Mouse (Mus musculus): ENCODE measurements around the gene Gbp5. TPM values are rescaled to one million over a fixed set of nuclear protein-coding genes. Genes with fewer than 3 reads are reported as not detected.

Gbp5 gene
- 0.19 and 0.21 TPM in 2 replicates for polyA plus RNA-seq (2015; fragmentation: Nextera tagmentation; extraction: Ambion mirVana)

- Histone ChIP-seq H3K9me3 (replicated peaks; ENCODE audit: control insufficient read depth, low read length) (no peaks in the 10 kb centered on the region), H3K27me3 (ENCODE audit: control insufficient read depth, insufficient read depth, low read length) (no peaks in the 10 kb centered on the region), H3K4me2 (ENCODE audit: low read depth, low read length) (no peak within 1 kb of the TSS; the same call in 1 of the 2 replicates), H3K4me3 (ENCODE audit: low read length) (no peak within 1 kb of the TSS), H3K9ac (ENCODE audit: low read length) (no peak within 1 kb of the TSS), H3K27ac (ENCODE audit: low read length) (peak within 1 kb of the TSS; percentile 22; the same call in 1 of the 2 replicates), H3K4me1 (ENCODE audit: control insufficient read depth, insufficient read depth, low read length) (peaks cover 6% of the 10 kb centered on the region; the same call in 1 of the 2 replicates), H3K36me3 (ENCODE audit: control insufficient read depth, insufficient read depth) (no peaks in the 10 kb centered on the region)
- WGBS = 47% methylated on average over 6 of the region's 6 CpGs
- peak; percentile 59 for ATAC-seq (replicated peaks; ENCODE audit: extremely low read depth, insufficient read depth, low FRiP score)
Observed at GRCm38 (mm10) chr3:142493536-142494061, at the start of gene Gbp5. Gene Gbp5 (plus strand): TSS chr3:142493978.

- no peak overlapping the region for H3K4me2 ChIP-seq (ENCODE audit: low read depth, low read length)
- no peak for ATAC-seq (replicated peaks; ENCODE audit: extremely low read depth, insufficient read depth, low FRiP score)
- no peak overlapping the region for H3K27ac ChIP-seq (ENCODE audit: low read length)
- no peaks in the 10 kb centered on the region for H3K27me3 ChIP-seq (ENCODE audit: control insufficient read depth, insufficient read depth, low read length)
- H3K9me3 ChIP-seq (replicated peaks; ENCODE audit: control insufficient read depth, low read length) = no peaks in the 10 kb centered on the region
- 69% methylated on average over 7 of the region's 7 CpGs for WGBS
- H3K4me3 ChIP-seq (ENCODE audit: low read length) = no peak overlapping the region
- peaks cover 8% of the 10 kb centered on the region; the same call in 1 of the 2 replicates for H3K4me1 ChIP-seq (ENCODE audit: control insufficient read depth, insufficient read depth, low read length)
- no peaks in the 10 kb centered on the region for H3K36me3 ChIP-seq (ENCODE audit: control insufficient read depth, insufficient read depth)
- no peak overlapping the region for H3K9ac ChIP-seq (ENCODE audit: low read length)
Observed at GRCm38 (mm10) chr3:142454198-142454597, 39.6 kb upstream of the Gbp5 start.

DNA sequence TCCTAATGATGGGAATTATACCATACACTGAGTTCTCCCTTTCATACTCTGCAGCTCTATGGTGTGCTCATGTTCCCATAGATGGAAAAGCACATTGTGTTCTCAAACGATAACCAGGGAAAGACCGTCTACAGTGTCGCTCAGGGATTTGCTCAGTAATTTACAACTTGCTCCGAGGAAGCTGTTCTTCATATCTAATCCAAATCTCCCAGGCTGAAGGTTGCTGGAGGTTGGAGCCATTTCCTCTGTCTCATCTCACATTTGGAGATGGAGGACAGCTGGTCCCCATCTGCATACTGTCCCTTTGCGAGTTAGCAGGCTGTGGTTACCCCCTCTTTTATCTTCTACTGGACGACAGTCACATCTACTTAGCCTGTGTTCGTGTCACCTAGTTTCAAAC lies 34.5 kb upstream of the Gbp5 start:
- ATAC-seq (replicated peaks; ENCODE audit: extremely low read depth, insufficient read depth, low FRiP score) = no peak
- H3K9ac ChIP-seq (ENCODE audit: low read length) = no peak overlapping the region
- H3K4me3 ChIP-seq (ENCODE audit: low read length) = no peak overlapping the region
- H3K36me3 ChIP-seq (ENCODE audit: control insufficient read depth, insufficient read depth) = no peaks in the 10 kb centered on the region
- H3K9me3 ChIP-seq (replicated peaks; ENCODE audit: control insufficient read depth, low read length) = no peaks in the 10 kb centered on the region
- no peak overlapping the region for H3K27ac ChIP-seq (ENCODE audit: low read length)
- WGBS = 56% methylated on average over 7 of the region's 7 CpGs
- no peaks in the 10 kb centered on the region for H3K4me1 ChIP-seq (ENCODE audit: control insufficient read depth, insufficient read depth, low read length)
- H3K4me2 ChIP-seq (ENCODE audit: low read depth, low read length) = no peak overlapping the region
- H3K27me3 ChIP-seq (ENCODE audit: control insufficient read depth, insufficient read depth, low read length) = no peaks in the 10 kb centered on the region

DNA sequence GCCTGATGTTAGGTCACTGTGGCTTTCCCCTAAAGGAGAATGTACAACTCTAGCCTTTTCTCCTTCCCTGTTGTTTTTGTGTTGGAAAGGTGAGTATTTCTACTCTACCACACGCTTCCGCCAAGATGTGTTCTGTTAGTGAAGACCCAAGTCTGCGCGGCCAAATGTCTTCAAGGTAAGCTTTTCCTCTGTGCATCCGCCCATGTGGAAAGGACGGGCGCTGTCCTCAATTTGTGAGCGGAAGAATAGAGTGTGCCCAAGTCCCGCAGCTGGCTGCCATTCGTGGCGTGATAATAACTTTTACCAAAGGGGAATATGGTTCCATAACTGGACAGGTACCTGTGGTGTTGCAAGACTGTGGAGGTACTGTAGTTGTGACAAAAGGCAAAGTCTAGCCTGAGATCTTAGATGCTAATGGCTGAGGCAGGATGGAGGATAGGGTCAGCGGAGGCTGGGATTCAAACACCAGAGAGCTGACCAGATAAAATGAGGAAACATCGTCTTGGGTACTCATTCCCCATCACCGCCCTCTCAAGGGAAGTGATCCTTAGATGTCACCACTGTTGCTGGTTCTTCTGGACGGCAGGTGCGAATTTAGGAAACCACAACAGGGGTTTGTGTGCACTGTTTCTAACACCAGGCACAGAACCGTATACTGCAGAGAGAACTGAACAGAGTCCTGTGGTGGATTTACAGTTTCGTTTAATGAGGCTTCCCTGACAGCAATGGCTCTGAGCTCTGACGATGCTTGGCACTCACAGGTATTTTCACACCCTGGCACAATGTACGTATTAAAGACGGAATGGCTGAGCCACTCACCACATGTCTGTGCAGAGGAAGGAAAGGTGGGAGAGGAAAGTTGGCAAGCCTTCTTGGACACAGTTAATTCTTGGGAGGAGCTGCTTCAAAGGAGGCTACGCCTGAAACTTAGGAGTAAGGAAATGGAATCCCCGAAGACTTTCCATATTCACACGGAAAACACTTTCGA lies 30.7 kb upstream of the Gbp5 start:
- Histone ChIP-seq H3K4me3 (ENCODE audit: low read length) (no peak overlapping the region), H3K9me3 (replicated peaks; ENCODE audit: control insufficient read depth, low read length) (no peaks in the 10 kb centered on the region), H3K4me2 (ENCODE audit: low read depth, low read length) (no peak overlapping the region), H3K27ac (ENCODE audit: low read length) (no peak overlapping the region), H3K9ac (ENCODE audit: low read length) (no peak overlapping the region), H3K36me3 (ENCODE audit: control insufficient read depth, insufficient read depth) (no peaks in the 10 kb centered on the region), H3K27me3 (ENCODE audit: control insufficient read depth, insufficient read depth, low read length) (no peaks in the 10 kb centered on the region), H3K4me1 (ENCODE audit: control insufficient read depth, insufficient read depth, low read length) (no peaks in the 10 kb centered on the region)
- no peak for ATAC-seq (replicated peaks; ENCODE audit: extremely low read depth, insufficient read depth, low FRiP score)
- 85% methylated on average over 25 of the region's 25 CpGs for WGBS

DNA sequence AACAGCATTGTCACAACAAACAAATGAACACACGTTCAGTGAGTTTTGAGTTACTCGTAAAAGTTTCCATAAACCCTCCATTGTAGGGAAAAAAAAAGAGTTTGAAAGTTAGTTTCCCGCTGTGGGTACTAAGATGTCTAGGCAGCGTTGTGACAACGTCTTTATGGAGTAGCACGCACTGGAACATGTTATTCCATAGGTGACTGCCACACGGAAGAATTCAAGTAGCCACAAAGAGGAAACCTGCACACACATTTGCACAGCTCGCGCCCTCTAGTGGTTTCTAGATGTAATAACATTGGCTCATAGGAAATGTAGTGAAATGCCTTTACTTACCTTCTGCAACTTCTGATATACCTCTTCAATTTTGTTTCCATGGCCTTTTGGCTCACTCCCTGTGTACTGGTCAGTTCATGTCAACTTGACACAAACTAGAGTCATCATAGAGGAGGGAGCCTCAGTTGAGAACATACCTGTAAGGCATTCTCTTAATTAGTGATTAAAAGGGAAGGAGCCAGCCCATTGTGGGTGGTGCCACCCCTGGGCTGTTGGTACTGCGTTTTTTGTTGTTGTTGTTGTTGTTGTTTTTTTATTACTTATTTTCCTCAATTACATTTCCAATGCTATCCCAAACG lies 19.3 kb upstream of the Gbp5 start:
- H3K27me3 ChIP-seq (ENCODE audit: control insufficient read depth, insufficient read depth, low read length) = no peaks in the 10 kb centered on the region
- peak overlapping the region; percentile 14; the same call in 1 of the 2 replicates for H3K9ac ChIP-seq (ENCODE audit: low read length)

DNA sequence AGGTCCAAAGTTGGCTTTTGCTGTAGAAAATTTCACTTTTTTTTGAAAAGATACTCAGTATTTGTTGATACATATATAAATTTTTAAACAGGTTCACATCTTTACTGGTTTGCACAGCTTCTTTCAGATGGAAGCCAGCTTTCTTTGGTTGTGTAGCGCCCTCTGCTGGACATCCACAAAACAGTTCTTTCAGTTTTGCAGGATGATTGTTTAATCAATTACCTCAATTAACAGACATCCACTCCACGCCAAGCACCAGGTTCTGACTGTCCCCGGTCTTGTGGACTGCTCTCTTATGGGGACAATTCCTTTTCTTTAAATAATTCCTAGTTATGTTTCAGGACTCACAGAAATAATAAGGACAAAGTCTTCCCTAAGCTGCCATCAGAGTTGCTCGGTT lies 17.9 kb upstream of the Gbp5 start:
- H3K27me3 ChIP-seq (ENCODE audit: control insufficient read depth, insufficient read depth, low read length) = no peaks in the 10 kb centered on the region
- H3K9ac ChIP-seq (ENCODE audit: low read length) = no peak overlapping the region
- H3K4me2 ChIP-seq (ENCODE audit: low read depth, low read length) = no peak overlapping the region
- H3K4me3 ChIP-seq (ENCODE audit: low read length) = no peak overlapping the region
- 0 out of 2 replicates have a peak, but pooled peaks cover 4% of the 10 kb centered on the region for H3K4me1 ChIP-seq (ENCODE audit: control insufficient read depth, insufficient read depth, low read length)
- 16% methylated on average over 4 of the region's 4 CpGs for whole genome bisulfite sequencing
- no peak for ATAC-seq (replicated peaks; ENCODE audit: extremely low read depth, insufficient read depth, low FRiP score)
- H3K27ac ChIP-seq (ENCODE audit: low read length) = no peak overlapping the region
- H3K9me3 ChIP-seq (replicated peaks; ENCODE audit: control insufficient read depth, low read length) = no peaks in the 10 kb centered on the region
- H3K36me3 ChIP-seq (ENCODE audit: control insufficient read depth, insufficient read depth) = no peaks in the 10 kb centered on the region

More for the DNA sequence above, 19.3 kb upstream of the Gbp5 start:
- H3K36me3 ChIP-seq (ENCODE audit: control insufficient read depth, insufficient read depth) = no peaks in the 10 kb centered on the region
- H3K27ac ChIP-seq (ENCODE audit: low read length) = no peak overlapping the region
- 0 out of 2 replicates have a peak, but pooled peaks cover 4% of the 10 kb centered on the region for H3K4me1 ChIP-seq (ENCODE audit: control insufficient read depth, insufficient read depth, low read length)
- 9% methylated on average over 11 of the region's 11 CpGs for WGBS
- no peaks in the 10 kb centered on the region for H3K9me3 ChIP-seq (replicated peaks; ENCODE audit: control insufficient read depth, low read length)
- H3K4me3 ChIP-seq (ENCODE audit: low read length) = peak overlapping the region; percentile 20
- no peak; the same call in 1 of the 2 replicates for ATAC-seq (replicated peaks; ENCODE audit: extremely low read depth, insufficient read depth, low FRiP score)
- H3K4me2 ChIP-seq (ENCODE audit: low read depth, low read length) = peak overlapping the region; percentile 64

- 64% methylated on average over 5 of the region's 5 CpGs for WGBS
- Histone ChIP-seq H3K9ac (ENCODE audit: low read length) (no peak overlapping the region), H3K27me3 (ENCODE audit: control insufficient read depth, insufficient read depth, low read length) (no peaks in the 10 kb centered on the region), H3K4me3 (ENCODE audit: low read length) (no peak overlapping the region), H3K4me1 (ENCODE audit: control insufficient read depth, insufficient read depth, low read length) (0 out of 2 replicates have a peak, but pooled peaks cover 4% of the 10 kb centered on the region), H3K27ac (ENCODE audit: low read length) (no peak overlapping the region), H3K9me3 (replicated peaks; ENCODE audit: control insufficient read depth, low read length) (no peaks in the 10 kb centered on the region), H3K36me3 (ENCODE audit: control insufficient read depth, insufficient read depth) (no peaks in the 10 kb centered on the region), H3K4me2 (ENCODE audit: low read depth, low read length) (no peak overlapping the region)
- no peak for ATAC-seq (replicated peaks; ENCODE audit: extremely low read depth, insufficient read depth, low FRiP score)
Observed at GRCm38 (mm10) chr3:142477866-142478265, 15.9 kb upstream of the Gbp5 start.

DNA sequence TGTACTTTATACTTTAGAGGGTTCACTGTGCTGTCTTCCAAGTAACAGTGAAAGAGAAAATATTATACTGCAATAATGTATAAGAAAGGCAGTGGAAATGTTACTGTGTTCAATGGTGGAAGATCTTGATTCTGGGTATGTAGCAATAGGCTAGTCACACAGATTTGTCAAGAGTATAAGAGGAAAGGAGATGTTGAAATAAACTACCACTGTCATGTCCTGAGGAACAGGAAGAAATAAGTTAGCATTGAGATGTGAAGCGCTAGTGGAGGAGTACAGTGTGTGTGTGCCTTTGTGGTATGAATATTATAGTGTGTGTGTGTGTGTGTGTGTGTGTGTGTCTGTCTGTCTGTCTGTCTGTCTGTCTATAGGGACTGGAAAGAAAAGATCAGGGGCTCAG lies 15.4 kb upstream of the Gbp5 start:
- Histone ChIP-seq H3K9ac (ENCODE audit: low read length) (no peak overlapping the region), H3K9me3 (replicated peaks; ENCODE audit: control insufficient read depth, low read length) (no peaks in the 10 kb centered on the region), H3K27me3 (ENCODE audit: control insufficient read depth, insufficient read depth, low read length) (no peaks in the 10 kb centered on the region), H3K36me3 (ENCODE audit: control insufficient read depth, insufficient read depth) (no peaks in the 10 kb centered on the region), H3K4me3 (ENCODE audit: low read length) (no peak overlapping the region), H3K4me1 (ENCODE audit: control insufficient read depth, insufficient read depth, low read length) (0 out of 2 replicates have a peak, but pooled peaks cover 4% of the 10 kb centered on the region), H3K4me2 (ENCODE audit: low read depth, low read length) (no peak overlapping the region), H3K27ac (ENCODE audit: low read length) (no peak overlapping the region)
- no peak for ATAC-seq (replicated peaks; ENCODE audit: extremely low read depth, insufficient read depth, low FRiP score)
- WGBS = 85% methylated on average over 1 of the region's 1 CpGs

Measured in heart, embryonic 16.5 days (tissue).